Mouse (Mus musculus) brain, embryonic 14.5 days (tissue): ENCODE measurements around the gene Hist1h1a.

ENCODE experiments used
- CTCF ChIP-seq: fragments of 200-500 bp; IDR thresholded peaks from 2 replicates; pipeline ENCODE4 v1.5.1; 2012; ENCODE audit warnings: inconsistent platforms, mild to moderate bottlenecking, moderate library complexity, borderline replicate concordance; ENCODE audit not compliant: insufficient read depth, insufficient read length; ENCODE audit errors: extremely low read depth
- POLR2A ChIP-seq: fragments of 200-500 bp; IDR thresholded peaks from 2 replicates; pipeline ENCODE4 v1.6.1; 2012; ENCODE audit warnings: mild to moderate bottlenecking, inconsistent platforms, borderline replicate concordance; ENCODE audit not compliant: poor library complexity, insufficient read depth, insufficient read length, severe bottlenecking; ENCODE audit errors: extremely low read depth

GRCm38 (mm10) chr13:23765172-23765513 lies 1.7 kb downstream of the Hist1h1a start:
- TF ChIP-seq CTCF (no peak), POLR2A (no peak)
